Comparison of ENCODE assay signal across 9 mouse cellular contexts in the genomic region with DNA sequence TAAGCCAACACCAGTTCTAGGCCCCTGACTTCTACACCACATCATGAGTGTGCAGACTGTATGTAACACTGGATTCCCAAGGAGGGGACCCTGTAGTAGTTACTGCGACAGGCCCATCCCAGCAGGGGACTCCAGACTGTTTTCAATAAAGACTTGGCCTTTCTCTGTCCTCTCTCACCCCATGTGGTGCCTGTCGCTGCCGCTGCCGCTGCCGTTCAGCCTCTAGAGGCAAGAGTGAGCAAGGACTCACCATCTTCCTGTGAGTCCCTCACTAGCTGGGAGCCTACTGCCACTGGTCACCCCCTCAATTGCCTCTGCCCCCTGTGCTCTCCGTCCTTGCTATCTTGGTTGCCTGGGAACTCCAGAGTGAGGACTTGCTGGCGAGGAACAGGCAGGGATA. TPM values are rescaled to one million over a fixed set of nuclear protein-coding genes. Genes with fewer than 3 reads are reported as not detected.
DNase-seq lines count a peak whose midpoint lies in the region; ATAC-seq and TF ChIP-seq lines count a peak whose summit lies in the region.
"Had no signal": no experiment of that assay in that cellular context is flagged by ENCODE, and none has a peak within 500 bp of the region (broad histone marks: within the 10 kb centered on the region; RNA-seq: fewer than 3 reads in every experiment).

No protein-coding gene starts in this region.

- intact Hi-C loops in gastrocnemius, postnatal 36 days (cut with DNase I): no loop called here

- peaks cover 35 to 42% of the 10 kb centered on the region in 2 experiments for H3K4me1 ChIP-seq in heart, embryonic 14.5 days (ENCODE audit: control insufficient read depth in 2 of 2, insufficient read depth in 2 of 2, low read length in 2 of 2)
- H3K4me1 ChIP-seq in hindbrain, embryonic 11.5 days (replicated peaks; ENCODE audit: control insufficient read depth, insufficient read depth, low read length): peaks cover 25% of the 10 kb centered on the region
- H3K4me1 ChIP-seq in midbrain, postnatal 0 days (ENCODE audit: insufficient read depth, low read length): peaks cover 39% of the 10 kb centered on the region

- no peak for DNase-seq in heart, adult 18-20 months
- DNase-seq in embryo, embryonic 10.5 days (ENCODE audit: low spot score): peak; percentile 72
- DNase-seq in hindbrain, embryonic 11.5 days (ENCODE audit: low spot score): peak; percentile 61
- DNase-seq in midbrain, postnatal 0 days (ENCODE audit: low spot score): peak; percentile 70
- DNase-seq in gastrocnemius, postnatal 36 days: no peak
- no peak for DNase-seq in right cerebral cortex, adult 2 months (ENCODE audit: low spot score in 2 of 2)
- no peak for DNase-seq in cerebellum, adult 9-11 months

- peak; percentile 66 for TF ChIP-seq CTCF in midbrain, postnatal 0 days (IDR thresholded peaks at IDR 0.05)

- peaks cover 7% of the 10 kb centered on the region for H3K27me3 ChIP-seq in heart, embryonic 14.5 days (ENCODE audit: control insufficient read depth, insufficient read depth, low read length)
- H3K27me3 ChIP-seq in hindbrain, embryonic 11.5 days (ENCODE audit: control insufficient read depth, insufficient read depth, low read length): 0 out of 2 replicates have a peak, but pooled peaks cover 2% of the 10 kb centered on the region
- no peaks in the 10 kb centered on the region for H3K27me3 ChIP-seq in midbrain, postnatal 0 days (ENCODE audit: insufficient read depth, low read length)

- ATAC-seq in heart, embryonic 14.5 days (ENCODE audit: insufficient number of reproducible peaks, insufficient read depth, low FRiP score, low read depth): no peak
- ATAC-seq in hindbrain, embryonic 11.5 days (ENCODE audit: low FRiP score): no peak
- no peak for ATAC-seq in midbrain, postnatal 0 days (ENCODE audit: low FRiP score)

- no peak overlapping the region for H3K27ac ChIP-seq in heart, embryonic 14.5 days (replicated peaks in 1 of 2; ENCODE audit: control insufficient read depth in 1 of 2, insufficient read depth in 1 of 2, low read depth in 2 of 2, low read length in 2 of 2)
- peak overlapping the region; percentile 37; the same call in 1 of the 2 replicates for H3K27ac ChIP-seq in hindbrain, embryonic 11.5 days (ENCODE audit: low read depth, low read length)
- H3K27ac ChIP-seq in midbrain, postnatal 0 days (ENCODE audit: low read depth, low read length): no peak overlapping the region

- 22% methylated on average over 7 of the region's 7 CpGs for WGBS in heart, embryonic 14.5 days
- WGBS in hindbrain, embryonic 11.5 days: 7% methylated on average over 7 of the region's 7 CpGs
- WGBS in midbrain, postnatal 0 days: 11% methylated on average over 7 of the region's 7 CpGs

- H3K36me3 ChIP-seq in heart, embryonic 14.5 days (ENCODE audit: control insufficient read depth, insufficient read depth, low read length): peaks cover 5% of the 10 kb centered on the region; the same call in 1 of the 2 replicates
- peaks cover 11% of the 10 kb centered on the region for H3K36me3 ChIP-seq in hindbrain, embryonic 11.5 days (ENCODE audit: control insufficient read depth, insufficient read depth, low read length)
- H3K36me3 ChIP-seq in midbrain, postnatal 0 days (ENCODE audit: insufficient read depth, low read length): peaks cover 12% of the 10 kb centered on the region

- H3K9ac ChIP-seq in heart, embryonic 14.5 days (ENCODE audit: low read length): no peak overlapping the region
- peak overlapping the region; percentile 8; the same call in 1 of the 2 replicates for H3K9ac ChIP-seq in hindbrain, embryonic 11.5 days (ENCODE audit: low read depth, low read length)
- H3K9ac ChIP-seq in midbrain, postnatal 0 days (replicated peaks; ENCODE audit: low read length, poor library complexity, severe bottlenecking): no peak overlapping the region

- no peaks in the 10 kb centered on the region for H3K9me3 ChIP-seq in heart, embryonic 14.5 days (ENCODE audit: control insufficient read depth, low read length)
- no peaks in the 10 kb centered on the region for H3K9me3 ChIP-seq in hindbrain, embryonic 11.5 days (ENCODE audit: control insufficient read depth, low read length)
- H3K9me3 ChIP-seq in midbrain, postnatal 0 days (ENCODE audit: low read length): no peaks in the 10 kb centered on the region

- 0 out of 2 replicates have a peak overlapping the region, but pooled peaks have one; percentile 6 for H3K4me2 ChIP-seq in heart, embryonic 14.5 days (ENCODE audit: low read length)
- peak overlapping the region; percentile 25 for H3K4me2 ChIP-seq in hindbrain, embryonic 11.5 days (replicated peaks; ENCODE audit: low read depth, low read length)
- H3K4me2 ChIP-seq in midbrain, postnatal 0 days (ENCODE audit: low read depth, low read length, poor library complexity, severe bottlenecking): peak overlapping the region; percentile 80

- H3K4me3 ChIP-seq in heart, embryonic 14.5 days (ENCODE audit: control insufficient read depth in 1 of 2, insufficient read depth in 1 of 2, low read depth in 1 of 2, low read length in 2 of 2): no peak overlapping the region
- H3K4me3 ChIP-seq in hindbrain, embryonic 11.5 days (ENCODE audit: low read depth, low read length): no peak overlapping the region
- H3K4me3 ChIP-seq in midbrain, postnatal 0 days (ENCODE audit: low read depth, low read length): peak overlapping the region; percentile 8; the same call in 1 of the 2 replicates

RNA-seq across cellular contexts. Expression of a gene that starts 8.6 kb away (rescaled TPM):
- 0.93 and 2.6 TPM in 2 replicates for polyA plus RNA-seq in heart, embryonic 14.5 days (2014; fragmentation: Nextera tagmentation; extraction: Ambion mirVana)
- total RNA-seq in heart, adult 18-20 months (2021): 1 to 10 TPM; 3.5 to 4.7 TPM
- 20.1 and 26.5 TPM in 2 replicates for polyA plus RNA-seq in hindbrain, embryonic 11.5 days (2014; fragmentation: Nextera tagmentation; extraction: Ambion mirVana)
- 38.0 and 55.2 TPM in 2 replicates for total RNA-seq in midbrain, postnatal 0 days (2014; rRNA removed)
- polyA plus RNA-seq in midbrain, postnatal 0 days (2015; fragmentation: Nextera tagmentation; extraction: Ambion mirVana): 7.5 and 9.7 TPM in 2 replicates
- total RNA-seq in gastrocnemius, postnatal 36 days (2021): 10 to 100 TPM in 1 of 2 experiments, 1 to 10 TPM in 1; 7.0 to 15.0 TPM
- total RNA-seq: MEL had no signal

Comparison
In these comparisons a context has a peak if more than half of its experiments do, and no peak if none do; other contexts are left out.
1. H3K4me2 ChIP-seq: peak in every context shown above with its lines; median percentile 80 in midbrain, postnatal 0 days; 25 in hindbrain, embryonic 11.5 days; 6 in heart, embryonic 14.5 days.
2. DNase-seq: peak in embryo, embryonic 10.5 days (single experiment), hindbrain, embryonic 11.5 days (single experiment) and midbrain, postnatal 0 days (single experiment); none in heart, adult 18-20 months (0 of 2), gastrocnemius, postnatal 36 days (0 of 2), right cerebral cortex, adult 2 months (0 of 2) and cerebellum, adult 9-11 months (single experiment).